Mouse (Mus musculus): Measurements from ENCODE around the gene Enc1.

DNA sequence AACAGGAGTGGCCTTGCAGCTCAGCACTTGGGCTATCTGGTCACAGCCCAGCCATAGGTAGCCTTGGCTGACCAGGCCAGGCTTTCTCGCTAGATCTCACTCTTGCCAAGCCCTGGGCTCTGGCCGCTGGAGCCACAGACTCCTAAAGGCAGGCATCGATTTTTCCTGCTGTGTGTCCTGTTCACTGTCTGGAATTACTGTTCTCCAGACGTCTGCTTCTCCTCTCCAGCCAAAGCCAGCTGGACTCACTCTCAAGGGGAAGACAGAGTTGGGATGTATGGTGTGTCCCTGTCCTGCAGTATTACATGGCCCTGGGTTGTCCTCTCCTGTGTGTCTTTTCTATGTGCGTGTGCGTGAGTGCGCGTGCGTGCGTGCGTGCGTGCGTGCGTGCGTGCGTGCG is 50.4 kb downstream of the Enc1 start:
- TF ChIP-seq EP300 (IDR thresholded peaks at IDR 0.05; ENCODE audit: insufficient read depth, low read depth, low read length): no peak
- TF ChIP-seq CTCF (IDR thresholded peaks at IDR 0.05): no peak

Measured in heart, adult 2 months (tissue).